Mouse (Mus musculus) embryo, embryonic 11.5 days (tissue): ENCODE data around the gene Gcc1.

Experiments used
- DNase-seq: peaks from one replicate; pipeline ENCODE4 v3.0.0-alpha.2; 2012; ENCODE audit warnings: low read depth, low spot score

Gene Gcc1

GRCm38 (mm10) chr6:28428290-28428689 is at the start of gene Gcc1:
TSS of gene Gcc1 (minus strand) at chr6:28428390.
- no peak for DNase-seq

GRCm38 (mm10) chr6:28474839-28475238 is 46.6 kb upstream of the Gcc1 start, which contains the start of gene Snd1:
TSS of gene Snd1 (plus strand) at chr6:28475139.
- DNase-seq = no peak

- DNase-seq = no peak
Measured at GRCm38 (mm10) chr6:28474211-28474610, 46.0 kb upstream of the Gcc1 start.

GRCm38 (mm10) chr6:28471284-28472035 is 43.3 kb upstream of the Gcc1 start:
- no peak for DNase-seq

- no peak for DNase-seq
Measured at GRCm38 (mm10) chr6:28470621-28471020, 42.4 kb upstream of the Gcc1 start.

GRCm38 (mm10) chr6:28470017-28470602 is 41.9 kb upstream of the Gcc1 start:
- no peak for DNase-seq

GRCm38 (mm10) chr6:28464630-28465029 is 36.4 kb upstream of the Gcc1 start:
- no peak for DNase-seq

GRCm38 (mm10) chr6:28460534-28460933 is 32.3 kb upstream of the Gcc1 start:
- DNase-seq = no peak

GRCm38 (mm10) chr6:28459221-28459668 is 31.1 kb upstream of the Gcc1 start:
- DNase-seq = no peak

GRCm38 (mm10) chr6:28450977-28451376 is 22.8 kb upstream of the Gcc1 start:
- DNase-seq = no peak

GRCm38 (mm10) chr6:28450481-28450880 is 22.3 kb upstream of the Gcc1 start:
- no peak for DNase-seq

GRCm38 (mm10) chr6:28449253-28449652 is 21.1 kb upstream of the Gcc1 start, which contains the start of gene Pax4:
TSS of gene Pax4 (minus strand) at chr6:28449353.
- DNase-seq = no peak

GRCm38 (mm10) chr6:28447937-28448336 is 19.7 kb upstream of the Gcc1 start:
- DNase-seq = no peak

GRCm38 (mm10) chr6:28431538-28431855 is 3.3 kb upstream of the Gcc1 start:
- no peak for DNase-seq

- no peak for DNase-seq
Measured at GRCm38 (mm10) chr6:28430795-28431537, 2.8 kb upstream of the Gcc1 start.

- DNase-seq = no peak
Measured at GRCm38 (mm10) chr6:28429870-28430269, 1.7 kb upstream of the Gcc1 start.

GRCm38 (mm10) chr6:28427096-28427839 is 922 bp downstream of the Gcc1 start, which contains the start of gene Fscn3:
TSS of gene Fscn3 (plus strand) at chr6:28427789.
- DNase-seq = no peak

- no peak for DNase-seq
Measured at GRCm38 (mm10) chr6:28425019-28425418, 3.2 kb downstream of the Gcc1 start.

GRCm38 (mm10) chr6:28423767-28424695 is 4.2 kb downstream of the Gcc1 start:
- DNase-seq = peak; percentile 29

GRCm38 (mm10) chr6:28423313-28423712 is 4.9 kb downstream of the Gcc1 start, which contains the start of gene Arf5:
TSS of gene Arf5 (plus strand) at chr6:28423560.
- DNase-seq = peak; percentile 62
